Mouse (Mus musculus): ENCODE measurements around the gene Zmynd12. TPM values are rescaled to one million over a fixed set of nuclear protein-coding genes. Genes with fewer than 3 reads are reported as not detected.

Gene Zmynd12
- polyA plus RNA-seq, 1 experiment from 2014 or later: 0.13 TPM

DNA sequence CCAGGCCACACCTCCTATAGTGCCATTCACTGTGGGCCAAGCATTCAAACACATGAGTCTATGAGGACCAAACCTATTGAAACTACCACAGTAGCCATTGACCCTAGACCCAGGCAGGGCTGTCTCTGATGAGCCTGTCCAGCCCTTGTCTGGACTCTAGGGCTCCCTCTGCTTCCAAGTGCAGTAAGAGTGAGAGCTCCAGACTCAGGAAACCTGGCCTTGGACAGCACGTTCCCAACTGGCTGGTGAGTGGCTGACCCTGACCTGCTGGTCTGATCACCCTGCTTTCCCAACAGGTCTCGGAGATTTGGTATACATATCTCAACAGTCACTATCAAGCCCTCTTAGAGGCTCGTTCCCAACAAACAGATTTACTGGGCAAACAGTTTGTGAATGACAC, 25.2 kb downstream of the Zmynd12 start:
- 0 out of 2 replicates have a peak, but pooled peaks cover 3% of the 10 kb centered on the region for H3K27me3 ChIP-seq (replicated peaks)
- peaks cover 7% of the 10 kb centered on the region for H3K4me1 ChIP-seq
- no peaks in the 10 kb centered on the region for H3K36me3 ChIP-seq
- H3K9ac ChIP-seq: no peak overlapping the region
- ATAC-seq (ENCODE audit: extremely low read depth, insufficient number of reproducible peaks, low FRiP score, low TSS enrichment): no peak
- no peak overlapping the region for H3K4me3 ChIP-seq
- H3K4me2 ChIP-seq: no peak overlapping the region
- no peaks in the 10 kb centered on the region for H3K9me3 ChIP-seq
- WGBS: 56% methylated on average over 3 of the region's 3 CpGs
- H3K27ac ChIP-seq (replicated peaks): no peak overlapping the region

DNA sequence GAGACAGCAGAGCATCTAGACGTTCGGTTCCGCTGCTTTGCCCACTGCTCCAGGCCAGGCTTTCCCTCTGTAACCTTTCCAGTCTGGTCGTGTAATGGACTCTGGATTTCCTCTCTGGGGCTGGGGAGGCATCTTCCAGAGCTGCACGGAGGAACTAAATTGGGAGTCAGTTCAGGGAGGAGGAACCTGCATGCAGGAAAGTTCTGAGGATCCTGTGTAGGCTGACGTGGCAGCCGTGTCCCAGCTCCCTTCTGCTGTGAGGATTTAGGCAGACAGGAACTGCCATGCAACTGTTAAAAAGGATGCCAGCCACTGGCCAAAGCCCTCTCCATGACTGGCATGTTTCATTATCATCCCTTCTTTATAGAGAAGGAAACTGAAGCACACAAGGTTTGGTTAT, 27.8 kb downstream of the Zmynd12 start:
- H3K36me3 ChIP-seq: no peaks in the 10 kb centered on the region
- H3K4me3 ChIP-seq: no peak overlapping the region
- 0 out of 2 replicates have a peak, but pooled peaks cover 3% of the 10 kb centered on the region for H3K27me3 ChIP-seq (replicated peaks)
- H3K9me3 ChIP-seq: no peaks in the 10 kb centered on the region
- H3K9ac ChIP-seq: no peak overlapping the region
- no peak for ATAC-seq (ENCODE audit: extremely low read depth, insufficient number of reproducible peaks, low FRiP score, low TSS enrichment)
- no peak overlapping the region for H3K27ac ChIP-seq (replicated peaks)
- peaks cover 19% of the 10 kb centered on the region for H3K4me1 ChIP-seq
- 65% methylated on average over 7 of the region's 7 CpGs for WGBS
- no peak overlapping the region for H3K4me2 ChIP-seq

DNA sequence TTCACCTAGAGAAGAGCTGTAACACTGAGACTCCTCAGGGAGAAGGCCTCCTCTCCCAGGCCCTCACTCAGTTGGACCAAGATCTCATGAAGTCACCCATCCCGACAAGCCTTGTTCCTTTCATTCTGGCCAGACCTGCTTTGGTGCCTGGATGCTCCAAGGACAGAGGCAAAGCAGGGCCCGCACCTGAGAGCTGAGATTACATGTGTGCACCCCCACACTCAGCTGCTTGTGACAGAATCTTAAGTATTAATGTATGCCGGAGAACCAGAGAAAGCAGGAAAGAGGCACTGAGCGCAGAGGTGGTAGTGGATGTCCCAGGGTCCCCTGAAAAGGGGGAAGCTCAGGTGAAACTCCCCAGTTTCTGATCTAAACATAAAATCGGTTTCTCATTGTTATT, 30.5 kb downstream of the Zmynd12 start:
- 49% methylated on average over 5 of the region's 5 CpGs for WGBS
- H3K4me2 ChIP-seq: peak overlapping the region; percentile 18; the same call in 1 of the 2 replicates

DNA sequence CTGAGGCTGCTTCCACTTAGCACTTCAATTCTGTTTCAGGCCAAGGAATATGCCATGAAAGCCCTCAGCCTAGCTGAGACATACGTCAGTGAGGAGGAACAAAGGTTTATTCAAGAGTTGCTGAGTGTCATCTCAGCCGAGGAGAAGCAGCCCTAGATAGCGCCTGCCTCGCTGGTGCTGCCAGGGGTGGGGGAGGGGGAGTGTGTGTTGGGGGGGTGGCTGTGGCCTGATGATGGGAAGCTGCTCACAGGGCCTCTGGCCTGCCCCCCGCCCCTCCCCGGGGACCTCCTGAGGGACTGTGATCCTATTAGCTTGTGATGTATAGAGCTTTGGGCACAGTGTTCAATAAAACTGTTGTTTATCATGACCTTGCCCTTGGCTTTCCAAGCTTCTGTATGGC, 30.9 kb downstream of the Zmynd12 start:
- Histone ChIP-seq H3K4me2 (peak overlapping the region; percentile 18), H3K27me3 (replicated peaks) (0 out of 2 replicates have a peak, but pooled peaks cover 3% of the 10 kb centered on the region), H3K9me3 (no peaks in the 10 kb centered on the region), H3K4me1 (peaks cover 19% of the 10 kb centered on the region), H3K27ac (replicated peaks) (no peak overlapping the region), H3K36me3 (no peaks in the 10 kb centered on the region), H3K9ac (0 out of 2 replicates have a peak overlapping the region, but pooled peaks have one; percentile 37), H3K4me3 (no peak overlapping the region)
- 4% methylated on average over 6 of the region's 6 CpGs for WGBS
- ATAC-seq (ENCODE audit: extremely low read depth, insufficient number of reproducible peaks, low FRiP score, low TSS enrichment): no peak

More for the DNA sequence above, 30.5 kb downstream of the Zmynd12 start:
- no peak for ATAC-seq (ENCODE audit: extremely low read depth, insufficient number of reproducible peaks, low FRiP score, low TSS enrichment)
- H3K4me3 ChIP-seq: no peak overlapping the region
- no peaks in the 10 kb centered on the region for H3K36me3 ChIP-seq
- no peaks in the 10 kb centered on the region for H3K9me3 ChIP-seq
- 0 out of 2 replicates have a peak, but pooled peaks cover 3% of the 10 kb centered on the region for H3K27me3 ChIP-seq (replicated peaks)
- no peak overlapping the region for H3K9ac ChIP-seq
- H3K4me1 ChIP-seq: peaks cover 19% of the 10 kb centered on the region
- H3K27ac ChIP-seq (replicated peaks): no peak overlapping the region

DNA sequence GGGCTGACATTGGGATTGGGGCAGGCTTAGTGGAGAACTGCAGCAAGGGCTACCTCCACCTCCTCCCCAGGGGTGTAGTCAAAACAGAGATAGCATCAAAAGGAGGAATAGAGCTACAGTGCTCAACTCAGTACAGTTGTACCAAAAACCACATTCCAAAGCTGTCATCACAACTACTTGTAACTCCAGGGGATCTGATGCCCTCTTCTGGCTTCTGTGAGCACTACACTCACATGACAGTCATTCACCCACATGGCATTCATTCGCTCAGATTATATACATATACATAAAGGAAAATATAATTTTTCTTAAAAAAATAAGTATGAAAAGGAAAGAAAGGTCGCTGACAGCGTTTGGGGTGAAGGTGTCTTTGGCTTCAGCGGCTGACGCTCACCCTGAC, 37.7 kb downstream of the Zmynd12 start:
- Histone ChIP-seq H3K9me3 (no peaks in the 10 kb centered on the region), H3K4me2 (peak overlapping the region; percentile 19; the same call in 1 of the 2 replicates), H3K27me3 (replicated peaks) (no peaks in the 10 kb centered on the region), H3K9ac (no peak overlapping the region), H3K36me3 (no peaks in the 10 kb centered on the region), H3K4me1 (peaks cover 41% of the 10 kb centered on the region), H3K27ac (replicated peaks) (peak overlapping the region; percentile 58), H3K4me3 (no peak overlapping the region)
- ATAC-seq (ENCODE audit: extremely low read depth, insufficient number of reproducible peaks, low FRiP score, low TSS enrichment): no peak
- 44% methylated on average over 5 of the region's 5 CpGs for WGBS

DNA sequence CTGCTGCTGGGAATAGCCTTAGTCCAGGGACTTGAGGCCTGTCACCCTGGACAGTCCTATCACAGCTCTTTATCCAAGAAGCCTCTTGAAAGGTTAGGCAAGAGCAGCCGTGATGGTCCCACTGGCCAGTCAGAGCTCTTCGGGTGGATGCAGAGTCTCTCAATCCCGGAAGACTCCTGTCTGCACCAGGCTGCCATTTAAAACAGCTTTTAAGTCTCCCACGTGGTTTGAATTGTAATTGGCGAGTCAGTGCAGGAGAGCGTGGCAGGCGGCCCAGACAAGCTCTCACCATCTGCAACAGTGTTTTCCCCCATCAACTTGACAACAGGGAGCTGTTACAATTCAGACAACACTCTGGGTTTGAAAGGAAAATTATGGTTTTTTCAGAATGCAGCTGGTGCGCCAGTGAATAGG, 38.1 kb downstream of the Zmynd12 start:
- peaks cover 41% of the 10 kb centered on the region for H3K4me1 ChIP-seq
- no peaks in the 10 kb centered on the region for H3K27me3 ChIP-seq (replicated peaks)
- no peak overlapping the region for H3K9ac ChIP-seq
- H3K4me3 ChIP-seq: no peak overlapping the region
- peak overlapping the region; percentile 58 for H3K27ac ChIP-seq (replicated peaks)
- peak; percentile 23; the same call in 1 of the 2 replicates for ATAC-seq (ENCODE audit: extremely low read depth, insufficient number of reproducible peaks, low FRiP score, low TSS enrichment)
- no peaks in the 10 kb centered on the region for H3K36me3 ChIP-seq
- no peaks in the 10 kb centered on the region for H3K9me3 ChIP-seq
- 24% methylated on average over 8 of the region's 8 CpGs for WGBS
- peak overlapping the region; percentile 19; the same call in 1 of the 2 replicates for H3K4me2 ChIP-seq

DNA sequence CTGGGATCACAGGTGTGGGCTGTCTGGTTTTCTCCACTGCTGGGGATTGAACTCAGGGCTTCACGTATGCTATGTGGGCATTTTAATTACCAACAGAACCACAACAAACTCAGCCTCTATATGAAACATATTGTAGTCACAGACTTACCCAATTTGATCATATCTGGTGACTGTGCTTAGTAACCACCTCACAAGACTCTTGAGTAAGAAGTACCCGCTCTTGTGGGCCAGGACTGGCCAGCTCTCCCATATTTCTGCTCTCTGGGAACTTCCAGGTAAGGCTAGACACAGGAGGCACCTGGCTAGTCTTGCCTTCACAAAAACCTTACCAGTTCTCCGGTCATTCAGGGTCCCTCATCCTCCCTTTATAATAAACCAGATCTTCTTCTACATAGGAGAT, 39.8 kb downstream of the Zmynd12 start:
- Histone ChIP-seq H3K9me3 (no peaks in the 10 kb centered on the region), H3K9ac (no peak overlapping the region), H3K4me1 (peaks cover 41% of the 10 kb centered on the region), H3K36me3 (no peaks in the 10 kb centered on the region), H3K27me3 (replicated peaks) (no peaks in the 10 kb centered on the region), H3K27ac (replicated peaks) (peak overlapping the region; percentile 69), H3K4me2 (peak overlapping the region; percentile 39; the same call in 1 of the 2 replicates), H3K4me3 (no peak overlapping the region)
- no peak for ATAC-seq (ENCODE audit: extremely low read depth, insufficient number of reproducible peaks, low FRiP score, low TSS enrichment)
- 82% methylated on average over 3 of the region's 3 CpGs for WGBS

DNA sequence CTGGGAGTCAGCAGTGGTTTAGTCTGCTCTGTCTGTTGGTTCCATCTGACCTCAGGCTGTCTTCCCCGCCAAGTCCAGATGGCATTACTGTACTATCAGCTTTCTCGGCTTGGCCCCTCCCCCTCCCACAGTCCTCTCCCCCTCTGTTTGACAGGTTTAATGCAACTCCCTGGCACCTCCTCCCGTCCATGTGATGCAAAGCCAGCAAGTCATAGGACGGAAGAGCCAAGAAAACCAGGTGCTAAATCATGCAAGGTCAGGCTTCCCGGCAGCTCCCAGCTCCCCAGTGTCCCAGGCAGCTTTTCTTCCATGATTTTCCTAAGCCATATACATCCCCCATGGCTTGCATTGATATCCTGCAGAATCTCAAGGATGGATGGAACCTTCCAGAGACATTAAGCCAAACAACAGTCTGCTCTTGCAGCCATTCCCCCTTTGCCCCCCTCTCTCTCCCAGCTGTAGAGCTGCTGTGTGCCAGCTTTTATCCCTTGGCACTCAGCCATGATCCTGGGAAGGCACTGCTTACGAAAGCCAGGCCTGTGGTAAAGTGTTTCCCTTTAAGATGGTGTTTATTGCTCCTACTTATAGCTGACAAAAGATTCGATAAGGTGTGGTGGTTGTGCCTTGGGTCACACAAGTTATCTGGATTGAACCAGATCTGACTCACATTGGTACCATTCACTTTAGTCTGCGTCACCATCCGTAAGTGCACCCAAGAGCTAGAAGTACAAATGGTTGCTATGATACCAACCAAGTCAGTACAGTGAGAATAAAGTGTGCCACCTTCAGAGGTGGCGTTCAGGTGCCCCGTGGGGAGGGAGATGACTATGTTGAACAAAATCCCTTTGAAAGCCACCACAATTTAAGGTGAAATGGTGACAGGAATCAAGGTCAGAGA, 40.5 kb downstream of the Zmynd12 start:
- no peak overlapping the region for H3K9ac ChIP-seq
- ATAC-seq (ENCODE audit: extremely low read depth, insufficient number of reproducible peaks, low FRiP score, low TSS enrichment): peak; percentile 56; the same call in 1 of the 2 replicates
- WGBS: 27% methylated on average over 11 of the region's 11 CpGs

DNA sequence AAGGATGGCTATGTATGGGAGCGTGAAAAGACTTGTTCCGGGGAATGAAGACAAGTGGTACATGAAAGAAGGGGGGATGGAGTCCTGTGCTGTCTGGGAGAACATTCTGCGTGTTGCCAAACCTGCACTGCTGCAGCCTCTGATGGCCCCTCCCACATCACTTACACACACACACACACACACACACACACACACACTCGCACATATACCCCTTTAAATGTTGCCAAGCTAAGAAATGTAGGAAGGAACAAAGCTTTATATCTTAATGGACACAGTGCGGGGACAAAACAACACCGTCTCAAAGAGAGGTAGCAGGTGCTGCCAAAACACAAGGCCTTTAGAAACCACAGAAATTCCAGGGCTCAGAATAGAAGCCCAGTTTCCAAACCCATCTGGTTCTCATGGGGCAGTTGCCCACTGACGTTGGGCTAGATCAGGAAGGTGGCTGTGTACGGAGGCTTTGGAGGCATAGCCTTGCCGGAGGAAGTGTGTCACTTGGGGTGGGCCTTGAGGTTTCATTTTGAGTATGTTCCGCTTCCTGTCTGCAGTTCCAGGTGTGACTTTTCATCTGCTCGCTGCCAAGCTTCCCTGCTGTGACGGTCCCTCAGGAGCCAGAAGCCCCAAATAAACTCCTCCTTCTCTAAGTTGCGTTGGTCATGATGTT, 41.3 kb downstream of the Zmynd12 start:
- Histone ChIP-seq H3K4me1 (peaks cover 41% of the 10 kb centered on the region), H3K27me3 (replicated peaks) (no peaks in the 10 kb centered on the region), H3K4me2 (peak overlapping the region; percentile 39), H3K9me3 (no peaks in the 10 kb centered on the region), H3K36me3 (no peaks in the 10 kb centered on the region), H3K27ac (replicated peaks) (peak overlapping the region; percentile 69), H3K9ac (no peak overlapping the region), H3K4me3 (no peak overlapping the region)
- ATAC-seq (ENCODE audit: extremely low read depth, insufficient number of reproducible peaks, low FRiP score, low TSS enrichment): no peak
- WGBS: 57% methylated on average over 13 of the region's 13 CpGs

More for the DNA sequence above, 40.5 kb downstream of the Zmynd12 start:
- peak overlapping the region; percentile 39 for H3K4me2 ChIP-seq
- H3K4me3 ChIP-seq: no peak overlapping the region
- H3K27me3 ChIP-seq (replicated peaks): no peaks in the 10 kb centered on the region
- H3K9me3 ChIP-seq: no peaks in the 10 kb centered on the region
- peak overlapping the region; percentile 69 for H3K27ac ChIP-seq (replicated peaks)
- no peaks in the 10 kb centered on the region for H3K36me3 ChIP-seq
- H3K4me1 ChIP-seq: peaks cover 41% of the 10 kb centered on the region

DNA sequence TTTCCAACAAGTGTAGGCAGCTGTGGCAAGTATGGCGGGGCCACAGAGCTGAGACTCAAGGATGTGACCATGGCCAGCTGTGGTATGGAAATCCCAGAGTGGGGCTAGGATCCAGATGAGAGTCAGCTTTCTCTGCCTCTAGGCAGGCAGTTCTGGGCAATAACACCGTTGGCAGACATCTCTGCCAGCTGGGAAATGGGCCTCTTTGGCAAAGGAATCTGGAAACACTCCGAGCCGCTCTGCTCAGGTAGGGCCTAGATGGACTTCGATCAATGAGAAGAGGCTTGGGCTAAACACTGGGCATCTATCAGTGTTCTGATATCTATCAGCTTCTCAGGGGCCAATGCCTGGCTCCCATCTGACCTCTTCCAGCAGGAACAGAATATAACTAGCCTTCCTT, 43.2 kb downstream of the Zmynd12 start:
- no peak overlapping the region for H3K4me3 ChIP-seq
- no peak for ATAC-seq (ENCODE audit: extremely low read depth, insufficient number of reproducible peaks, low FRiP score, low TSS enrichment)
- no peak overlapping the region for H3K27ac ChIP-seq (replicated peaks)
- no peaks in the 10 kb centered on the region for H3K27me3 ChIP-seq (replicated peaks)
- no peaks in the 10 kb centered on the region for H3K36me3 ChIP-seq
- H3K9ac ChIP-seq: no peak overlapping the region
- peaks cover 34% of the 10 kb centered on the region for H3K4me1 ChIP-seq
- WGBS: 86% methylated on average over 5 of the region's 5 CpGs
- no peak overlapping the region for H3K4me2 ChIP-seq
- H3K9me3 ChIP-seq: no peaks in the 10 kb centered on the region

DNA sequence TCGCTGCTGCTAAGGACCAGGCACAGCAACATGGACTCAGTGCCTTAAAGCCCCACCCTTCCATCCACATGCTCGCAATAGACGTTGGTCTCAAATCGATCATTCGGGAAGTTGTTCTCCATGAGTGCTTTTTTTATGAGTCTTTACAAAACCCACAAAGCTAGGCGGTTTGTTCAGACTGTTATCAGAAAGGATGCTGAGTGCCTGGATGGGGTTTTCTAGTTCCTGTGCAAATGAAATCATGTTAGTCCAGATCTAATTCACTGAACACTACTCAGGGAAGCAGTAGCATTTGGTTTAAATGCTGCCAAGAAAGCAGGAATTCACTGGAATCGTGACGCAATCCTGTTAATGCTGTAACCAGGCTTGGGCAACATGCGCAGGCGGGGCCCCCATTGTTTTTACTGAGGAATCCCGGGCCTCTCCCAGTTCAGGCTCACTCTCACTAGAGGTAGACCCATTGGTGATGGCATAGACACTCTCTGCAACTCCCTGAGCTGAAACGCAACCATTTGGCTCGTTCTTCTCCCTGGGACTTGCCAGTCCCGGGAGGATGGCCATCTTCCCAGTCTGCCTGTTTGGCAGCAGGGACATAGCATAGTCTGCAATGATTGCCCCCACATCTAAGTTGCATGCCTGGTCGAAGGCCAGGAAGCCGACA, 45.2 kb downstream of the Zmynd12 start:
- H3K27me3 ChIP-seq (replicated peaks): no peaks in the 10 kb centered on the region
- H3K9ac ChIP-seq: no peak overlapping the region
- H3K4me2 ChIP-seq: no peak overlapping the region
- WGBS: 79% methylated on average over 16 of the region's 16 CpGs
- H3K4me1 ChIP-seq: peaks cover 21% of the 10 kb centered on the region
- H3K27ac ChIP-seq (replicated peaks): no peak overlapping the region
- H3K4me3 ChIP-seq: no peak overlapping the region
- no peak for ATAC-seq (ENCODE audit: extremely low read depth, insufficient number of reproducible peaks, low FRiP score, low TSS enrichment)
- no peaks in the 10 kb centered on the region for H3K36me3 ChIP-seq
- no peaks in the 10 kb centered on the region for H3K9me3 ChIP-seq
